Comparison of ENCODE assay signal across 26 mouse cellular contexts in the genomic region with DNA sequence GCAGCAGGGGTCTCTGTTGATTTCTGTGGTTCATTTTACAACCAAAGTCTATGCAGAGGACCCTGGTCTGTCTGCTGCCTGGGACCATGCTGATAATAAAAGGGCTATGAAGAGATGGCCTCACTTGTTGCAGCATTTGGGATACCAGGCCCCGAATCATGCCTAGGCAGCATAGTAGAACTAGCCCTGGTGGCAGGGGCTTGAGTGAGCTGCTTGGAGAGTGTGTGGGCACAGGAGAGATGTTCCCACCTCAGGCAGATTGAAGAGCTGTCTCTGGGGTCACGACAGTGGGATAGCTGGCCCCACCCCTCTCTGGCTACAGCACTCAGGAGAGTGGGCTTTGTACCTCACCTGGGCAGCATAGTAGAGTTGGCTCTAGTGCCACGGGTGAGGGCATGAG. TPM values are rescaled to one million over a fixed set of nuclear protein-coding genes. Genes with fewer than 3 reads are reported as not detected.
DNase-seq lines count a peak whose midpoint lies in the region; ATAC-seq and TF ChIP-seq lines count a peak whose summit lies in the region.
"Had no signal": no experiment of that assay in that cellular context is flagged by ENCODE, and none has a peak within 500 bp of the region (broad histone marks: within the 10 kb centered on the region; RNA-seq: fewer than 3 reads in every experiment).

No protein-coding gene starts in this region.

- H3K4me1 ChIP-seq in liver, embryonic 12.5 days, result peaks cover 75% of the 10 kb centered on the region
- peaks cover 7% of the 10 kb centered on the region for H3K4me1 ChIP-seq in stomach, embryonic 16.5 days (ENCODE audit: control insufficient read depth, insufficient read depth, low read length)
- H3K4me1 ChIP-seq in kidney, adult 2 months (ENCODE audit: control insufficient read depth, insufficient read depth, low read length), result no peaks in the 10 kb centered on the region; the same call in 1 of the 2 replicates
- H3K4me1 ChIP-seq: hindbrain, embryonic 13.5 days had no signal

- H3K36me3 ChIP-seq in liver, embryonic 12.5 days, result no peaks in the 10 kb centered on the region
- no peaks in the 10 kb centered on the region for H3K36me3 ChIP-seq in stomach, embryonic 16.5 days (ENCODE audit: control insufficient read depth, insufficient read depth, low read length)
- no peaks in the 10 kb centered on the region for H3K36me3 ChIP-seq in kidney, adult 2 months (ENCODE audit: control insufficient read depth, insufficient read depth, low read length)
- H3K36me3 ChIP-seq: heart, embryonic 12.5 days; hindbrain, embryonic 13.5 days had no signal

- no peak for TF ChIP-seq CTCF in left cerebral cortex, adult 2 months (IDR thresholded peaks at IDR 0.05)
- no peak for TF ChIP-seq CTCF in kidney, adult 2 months (conservative IDR thresholded peaks at IDR 0.05; ENCODE audit: insufficient read depth, insufficient read length, low read depth, low read length)

- no peak for DNase-seq in left cerebral cortex, adult 2 months (ENCODE audit: extremely low spot score in 1 of 2, low spot score in 2 of 2)
- no peak for DNase-seq in left cerebral cortex, adult 18-20 months (ENCODE audit: low spot score in 2 of 2)
- peak; percentile 9 for DNase-seq in thymus, postnatal 14 days
- no peak for DNase-seq in thymus, postnatal 25 days
- DNase-seq in heart, postnatal 25 days (ENCODE audit: low spot score), result no peak
- no peak for DNase-seq in kidney, adult 2 months
- DNase-seq: B cell, adult 2 months; cerebellum, adult 11 months; cerebellum, postnatal 36 days; gastrocnemius, postnatal 36 days; kidney, postnatal 10 days; lung, adult 2 months; right cerebral cortex, postnatal 14 days had no signal

- H3K27me3 ChIP-seq in liver, embryonic 12.5 days (replicated peaks), result no peaks in the 10 kb centered on the region
- no peaks in the 10 kb centered on the region for H3K27me3 ChIP-seq in stomach, embryonic 16.5 days (ENCODE audit: control insufficient read depth, insufficient read depth, low read length)
- no peaks in the 10 kb centered on the region for H3K27me3 ChIP-seq in kidney, adult 2 months (replicated peaks; ENCODE audit: control insufficient read depth, insufficient read depth, low read length)
- H3K27me3 ChIP-seq: heart, embryonic 12.5 days; hindbrain, embryonic 13.5 days had no signal

- H3K4me2 ChIP-seq in liver, embryonic 12.5 days, result no peak overlapping the region
- no peak overlapping the region for H3K4me2 ChIP-seq in stomach, embryonic 16.5 days (ENCODE audit: low read depth, low read length)
- H3K4me2 ChIP-seq: heart, embryonic 12.5 days; hindbrain, embryonic 13.5 days had no signal

- 44% methylated on average over 3 of the region's 3 CpGs for WGBS in liver, embryonic 12.5 days (ENCODE audit: insufficient replicate concordance)
- WGBS in stomach, embryonic 16.5 days, result 82% methylated on average over 3 of the region's 3 CpGs
- WGBS in kidney, adult 2 months, result 80% methylated on average over 3 of the region's 3 CpGs

- peak overlapping the region; percentile 44 for H3K27ac ChIP-seq in left cerebral cortex, adult 2 months
- H3K27ac ChIP-seq in liver, embryonic 12.5 days, result peak overlapping the region; percentile 67
- H3K27ac ChIP-seq in stomach, embryonic 16.5 days (ENCODE audit: low read length), result peak overlapping the region; percentile 44
- H3K27ac ChIP-seq in kidney, adult 2 months (ENCODE audit: insufficient read depth, low read depth, low read length), result no peak overlapping the region
- H3K27ac ChIP-seq: hindbrain, embryonic 13.5 days had no signal

- intact Hi-C loops in left cerebral cortex, adult 2 months (cut with DNase I), result no loop called here
- intact Hi-C loops in heart, postnatal 25 days (cut with DNase I), result no loop called here

- no peak overlapping the region for H3K4me3 ChIP-seq in left cerebral cortex, adult 2 months
- no peak overlapping the region for H3K4me3 ChIP-seq in liver, embryonic 12.5 days
- H3K4me3 ChIP-seq in stomach, embryonic 16.5 days (replicated peaks; ENCODE audit: low read length), result no peak overlapping the region
- no peak overlapping the region for H3K4me3 ChIP-seq in kidney, adult 2 months (ENCODE audit: insufficient read depth, low read depth, low read length)
- H3K4me3 ChIP-seq: heart, embryonic 12.5 days; hindbrain, embryonic 13.5 days had no signal

- H3K9ac ChIP-seq in liver, embryonic 12.5 days, result no peak overlapping the region
- H3K9ac ChIP-seq in stomach, embryonic 16.5 days (ENCODE audit: low read length), result no peak overlapping the region
- H3K9ac ChIP-seq: heart, embryonic 12.5 days; hindbrain, embryonic 13.5 days had no signal

- no peak for TF ChIP-seq POLR2A in kidney, adult 2 months (IDR thresholded peaks at IDR 0.05; ENCODE audit: low read depth, low read length)

- ATAC-seq in liver, embryonic 12.5 days, result no peak
- no peak for ATAC-seq in stomach, embryonic 16.5 days (ENCODE audit: insufficient read depth, low FRiP score)
- ATAC-seq: intestine, embryonic 16.5 days had no signal

- no peaks in the 10 kb centered on the region for H3K9me3 ChIP-seq in liver, embryonic 12.5 days (replicated peaks)
- H3K9me3 ChIP-seq in stomach, embryonic 16.5 days (replicated peaks; ENCODE audit: control insufficient read depth, low read length), result no peaks in the 10 kb centered on the region
- H3K9me3 ChIP-seq: hindbrain, embryonic 13.5 days had no signal

RNA-seq across cellular contexts. Expression of a gene that starts 38.0 kb away (rescaled TPM):
- under 1 TPM in 1 of 2 experiments, not detected in 1; 0.38 TPM for total RNA-seq in left cerebral cortex, adult 2 months (2021)
- not detected for total RNA-seq in left cerebral cortex, adult 18-20 months (2021)
- polyA plus RNA-seq in liver, embryonic 12.5 days (2016; fragmentation: Nextera tagmentation; extraction: Ambion mirVana), result 1.4 and 1.6 TPM in 2 replicates
- polyA plus RNA-seq in stomach, embryonic 16.5 days (2015; fragmentation: Nextera tagmentation; extraction: Ambion mirVana), result 4.3 and 5.0 TPM in 2 replicates
- 1 to 10 TPM; 1.1 to 1.3 TPM for total RNA-seq in heart, postnatal 25 days (2021)
- 0.72 and 0.81 TPM in 2 replicates for polyA plus RNA-seq in kidney, adult 2 months (2012; rRNA removed)
- total RNA-seq: ES-E14 had no signal

RNA-seq across cellular contexts. Expression of a gene that starts 47.7 kb away (rescaled TPM):
- not detected for total RNA-seq in left cerebral cortex, adult 2 months (2021)
- not detected for total RNA-seq in left cerebral cortex, adult 18-20 months (2021)
- not detected in 2 replicates for polyA plus RNA-seq in liver, embryonic 12.5 days (2016; fragmentation: Nextera tagmentation; extraction: Ambion mirVana)
- not detected in 2 replicates for polyA plus RNA-seq in stomach, embryonic 16.5 days (2015; fragmentation: Nextera tagmentation; extraction: Ambion mirVana)
- total RNA-seq in heart, postnatal 25 days (2021), result not detected
- 0.06 TPM in 1 of 2 replicates, not detected in the other for polyA plus RNA-seq in kidney, adult 2 months (2012; rRNA removed)
- total RNA-seq: adrenal gland, postnatal 4 days; ES-E14; gastrocnemius, postnatal 36 days; layer of hippocampus, postnatal 10 days; left cerebral cortex, postnatal 36 days; megakaryocyte progenitor cell, adult 5-6 weeks; midbrain, postnatal 0 days had no signal
- polyA plus RNA-seq: embryonic facial prominence, embryonic 11.5 days; heart, embryonic 12.5 days; hindbrain, embryonic 13.5 days; intestine, embryonic 16.5 days; lung, adult 2 months; midbrain, postnatal 0 days; neural tube, embryonic 11.5 days had no signal
